Mouse (Mus musculus): Measurements from ENCODE around the gene Sez6. TPM values are rescaled to one million over a fixed set of nuclear protein-coding genes. Genes with fewer than 3 reads are reported as not detected.

Sez6 gene
- total and polyA plus RNA-seq, 2 experiments: not detected

GRCm38 (mm10) chr11:77916741-77917140 lies 13.9 kb upstream of the Sez6 start:
- Histone ChIP-seq H3K27me3 (ENCODE audit: control insufficient read depth, insufficient read depth, low read length) (no peaks in the 10 kb centered on the region), H3K36me3 (ENCODE audit: control insufficient read depth, insufficient read depth, low read length) (no peaks in the 10 kb centered on the region), H3K79me2 (ENCODE audit: control insufficient read depth, insufficient read depth, low read length) (no peaks in the 10 kb centered on the region), H3K27ac (replicated peaks; ENCODE audit: insufficient read depth, low read depth, low read length) (no peak overlapping the region), H3K4me3 (ENCODE audit: insufficient read depth, low read depth, low read length) (no peak overlapping the region), H3K4me1 (ENCODE audit: control insufficient read depth, insufficient read depth, low read length) (no peaks in the 10 kb centered on the region), H3K9ac (ENCODE audit: low read depth, low read length) (no peak overlapping the region)
- no peak for DNase-seq (ENCODE audit: extremely low read depth, low read depth, low spot score)
- TF ChIP-seq CTCF (IDR thresholded peaks at IDR 0.05; ENCODE audit: low read depth, low read length): no peak
- TF ChIP-seq POLR2A (IDR thresholded peaks at IDR 0.05; ENCODE audit: extremely low read depth, insufficient read depth, low read length): no peak
- 76% methylated on average over 4 of the region's 4 CpGs for WGBS

DNA sequence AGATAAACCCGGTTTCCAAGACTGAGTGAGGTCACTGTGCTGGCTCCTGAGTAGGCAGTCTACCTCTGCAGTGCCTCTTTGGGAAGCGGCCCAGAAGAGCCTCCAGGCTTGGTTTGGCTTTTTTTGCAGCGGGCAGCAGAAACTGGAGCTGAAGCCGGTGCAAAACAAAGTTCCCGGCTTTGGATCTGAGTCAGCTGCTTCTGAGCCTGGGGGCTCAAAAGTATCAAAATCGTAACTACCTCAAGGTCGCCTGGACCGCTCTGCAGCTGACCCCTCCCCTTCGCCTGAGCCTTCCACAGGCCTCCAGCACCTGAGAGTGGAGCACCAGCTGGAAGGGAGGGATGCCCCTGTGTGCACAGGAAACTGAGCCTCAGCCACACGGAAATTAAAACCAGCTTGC lies 13.4 kb upstream of the Sez6 start:
- H3K79me2 ChIP-seq (ENCODE audit: control insufficient read depth, insufficient read depth, low read length): no peaks in the 10 kb centered on the region
- DNase-seq (ENCODE audit: extremely low read depth, low read depth, low spot score): no peak
- no peak overlapping the region for H3K9ac ChIP-seq (ENCODE audit: low read depth, low read length)
- H3K36me3 ChIP-seq (ENCODE audit: control insufficient read depth, insufficient read depth, low read length): no peaks in the 10 kb centered on the region
- H3K27ac ChIP-seq (replicated peaks; ENCODE audit: insufficient read depth, low read depth, low read length): no peak overlapping the region
- 64% methylated on average over 10 of the region's 10 CpGs for WGBS
- TF ChIP-seq POLR2A (IDR thresholded peaks at IDR 0.05; ENCODE audit: extremely low read depth, insufficient read depth, low read length) (no peak), CTCF (IDR thresholded peaks at IDR 0.05; ENCODE audit: low read depth, low read length) (no peak)
- H3K4me1 ChIP-seq (ENCODE audit: control insufficient read depth, insufficient read depth, low read length): no peaks in the 10 kb centered on the region
- H3K4me3 ChIP-seq (ENCODE audit: insufficient read depth, low read depth, low read length): no peak overlapping the region
- no peaks in the 10 kb centered on the region for H3K27me3 ChIP-seq (ENCODE audit: control insufficient read depth, insufficient read depth, low read length)

DNA sequence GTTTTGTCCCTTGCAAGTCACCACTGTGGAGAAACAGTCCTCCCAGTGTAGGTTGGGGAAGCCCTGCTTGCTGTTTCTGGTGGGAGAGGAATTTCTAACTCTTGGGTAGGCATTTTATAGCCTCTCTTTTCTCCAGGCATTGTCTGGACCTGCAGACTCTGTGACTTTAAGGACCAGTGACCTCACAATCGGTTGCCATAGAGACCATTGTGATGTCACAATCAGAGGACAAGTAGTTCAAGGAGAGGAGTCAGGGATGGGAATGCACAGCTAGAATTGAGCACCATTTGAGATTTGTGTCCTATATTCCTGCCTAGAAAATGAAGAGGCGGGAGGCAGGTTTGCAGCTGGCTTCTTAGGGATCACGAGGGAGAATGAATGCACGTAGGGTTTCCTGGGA lies 7.3 kb upstream of the Sez6 start:
- no peak for DNase-seq (ENCODE audit: extremely low read depth, low read depth, low spot score)
- no peaks in the 10 kb centered on the region for H3K36me3 ChIP-seq (ENCODE audit: control insufficient read depth, insufficient read depth, low read length)
- no peaks in the 10 kb centered on the region for H3K4me1 ChIP-seq (ENCODE audit: control insufficient read depth, insufficient read depth, low read length)
- no peak overlapping the region for H3K4me3 ChIP-seq (ENCODE audit: insufficient read depth, low read depth, low read length)
- H3K27me3 ChIP-seq (ENCODE audit: control insufficient read depth, insufficient read depth, low read length): no peaks in the 10 kb centered on the region
- H3K27ac ChIP-seq (replicated peaks; ENCODE audit: insufficient read depth, low read depth, low read length): no peak overlapping the region
- 87% methylated on average over 4 of the region's 4 CpGs for WGBS
- H3K79me2 ChIP-seq (ENCODE audit: control insufficient read depth, insufficient read depth, low read length): no peaks in the 10 kb centered on the region
- TF ChIP-seq POLR2A (IDR thresholded peaks at IDR 0.05; ENCODE audit: extremely low read depth, insufficient read depth, low read length): no peak
- TF ChIP-seq CTCF (IDR thresholded peaks at IDR 0.05; ENCODE audit: low read depth, low read length): no peak
- no peak overlapping the region for H3K9ac ChIP-seq (ENCODE audit: low read depth, low read length)

GRCm38 (mm10) chr11:77925836-77926657 lies 4.6 kb upstream of the Sez6 start:
- no peak for TF ChIP-seq CTCF (IDR thresholded peaks at IDR 0.05; ENCODE audit: low read depth, low read length)
- no peak for TF ChIP-seq POLR2A (IDR thresholded peaks at IDR 0.05; ENCODE audit: extremely low read depth, insufficient read depth, low read length)
- WGBS: 65% methylated on average over 9 of the region's 9 CpGs
- no peak overlapping the region for H3K27ac ChIP-seq (replicated peaks; ENCODE audit: insufficient read depth, low read depth, low read length)
- H3K4me3 ChIP-seq (ENCODE audit: insufficient read depth, low read depth, low read length): no peak overlapping the region
- no peaks in the 10 kb centered on the region for H3K79me2 ChIP-seq (ENCODE audit: control insufficient read depth, insufficient read depth, low read length)
- DNase-seq (ENCODE audit: extremely low read depth, low read depth, low spot score): no peak
- H3K36me3 ChIP-seq (ENCODE audit: control insufficient read depth, insufficient read depth, low read length): no peaks in the 10 kb centered on the region
- no peak overlapping the region for H3K9ac ChIP-seq (ENCODE audit: low read depth, low read length)
- no peaks in the 10 kb centered on the region for H3K4me1 ChIP-seq (ENCODE audit: control insufficient read depth, insufficient read depth, low read length)
- H3K27me3 ChIP-seq (ENCODE audit: control insufficient read depth, insufficient read depth, low read length): peaks cover 2% of the 10 kb centered on the region; the same call in 1 of the 2 replicates

- H3K9ac ChIP-seq (ENCODE audit: low read depth, low read length): no peak overlapping the region
- H3K79me2 ChIP-seq (ENCODE audit: control insufficient read depth, insufficient read depth, low read length): no peaks in the 10 kb centered on the region
- H3K27ac ChIP-seq (replicated peaks; ENCODE audit: insufficient read depth, low read depth, low read length): no peak overlapping the region
- H3K36me3 ChIP-seq (ENCODE audit: control insufficient read depth, insufficient read depth, low read length): no peaks in the 10 kb centered on the region
- H3K4me1 ChIP-seq (ENCODE audit: control insufficient read depth, insufficient read depth, low read length): 0 out of 2 replicates have a peak, but pooled peaks cover 2% of the 10 kb centered on the region
- peaks cover 9% of the 10 kb centered on the region for H3K27me3 ChIP-seq (ENCODE audit: control insufficient read depth, insufficient read depth, low read length)
- no peak for DNase-seq (ENCODE audit: extremely low read depth, low read depth, low spot score)
- no peak overlapping the region for H3K4me3 ChIP-seq (ENCODE audit: insufficient read depth, low read depth, low read length)
- 42% methylated on average over 9 of the region's 9 CpGs for WGBS
- no peak for TF ChIP-seq CTCF (IDR thresholded peaks at IDR 0.05; ENCODE audit: low read depth, low read length)
- no peak for TF ChIP-seq POLR2A (IDR thresholded peaks at IDR 0.05; ENCODE audit: extremely low read depth, insufficient read depth, low read length)
These were observed 3.9 kb upstream of the Sez6 start for GRCm38 (mm10) chr11:77926666-77927065.

DNA sequence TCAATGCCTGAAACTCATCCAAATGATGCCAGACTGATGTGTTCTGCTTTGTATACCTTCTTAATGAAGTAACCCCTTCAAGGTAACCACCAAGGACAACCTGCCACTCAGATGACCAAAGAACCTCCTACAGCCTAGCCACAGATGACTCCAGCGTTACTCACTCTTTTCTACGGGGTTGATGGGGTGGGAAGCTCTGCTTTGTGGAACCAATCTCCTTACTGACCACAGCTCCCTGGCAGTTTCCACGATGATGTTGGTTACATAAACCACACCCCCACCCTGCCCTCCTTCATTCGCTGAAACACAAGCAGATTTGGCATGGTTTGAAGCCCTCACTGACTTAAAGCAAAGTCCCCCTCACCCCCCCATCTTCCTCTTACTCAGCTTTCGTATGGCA lies 2.8 kb upstream of the Sez6 start:
- H3K27me3 ChIP-seq (ENCODE audit: control insufficient read depth, insufficient read depth, low read length): peaks cover 17% of the 10 kb centered on the region
- no peak for TF ChIP-seq CTCF (IDR thresholded peaks at IDR 0.05; ENCODE audit: low read depth, low read length)

More for the DNA sequence above, 2.8 kb upstream of the Sez6 start:
- H3K4me3 ChIP-seq (ENCODE audit: insufficient read depth, low read depth, low read length): no peak overlapping the region
- WGBS: 70% methylated on average over 5 of the region's 5 CpGs
- no peaks in the 10 kb centered on the region for H3K79me2 ChIP-seq (ENCODE audit: control insufficient read depth, insufficient read depth, low read length)
- H3K4me1 ChIP-seq (ENCODE audit: control insufficient read depth, insufficient read depth, low read length): 0 out of 2 replicates have a peak, but pooled peaks cover 2% of the 10 kb centered on the region
- DNase-seq (ENCODE audit: extremely low read depth, low read depth, low spot score): no peak
- no peaks in the 10 kb centered on the region for H3K36me3 ChIP-seq (ENCODE audit: control insufficient read depth, insufficient read depth, low read length)
- H3K9ac ChIP-seq (ENCODE audit: low read depth, low read length): no peak overlapping the region
- H3K27ac ChIP-seq (replicated peaks; ENCODE audit: insufficient read depth, low read depth, low read length): no peak overlapping the region

Data from liver, adult 2 months (tissue).